Mouse (Mus musculus): ENCODE data around the gene E2f2. TPM values are rescaled to one million over a fixed set of nuclear protein-coding genes. Genes with fewer than 3 reads are reported as not detected.

E2f2 gene
- total and polyA plus RNA-seq, 2 experiments from 2014 or later, result 1.2 to 1.4 TPM

GRCm38 (mm10) chr4:136188973-136189737, 17.0 kb downstream of the E2f2 start:
- H3K27ac ChIP-seq (ENCODE audit: low read depth, low read length), result no peak overlapping the region
- no peak overlapping the region for H3K9ac ChIP-seq
- H3K4me3 ChIP-seq (ENCODE audit: low read depth, low read length), result no peak overlapping the region
- ATAC-seq (no peak), DNase-seq (no peak)
- no peaks in the 10 kb centered on the region for H3K36me3 ChIP-seq (ENCODE audit: insufficient read depth)
- H3K4me1 ChIP-seq (ENCODE audit: insufficient read depth), result no peaks in the 10 kb centered on the region
- no peaks in the 10 kb centered on the region for H3K27me3 ChIP-seq (ENCODE audit: insufficient read depth, low read length)
- 83% methylated on average over 6 of the region's 6 CpGs for WGBS
- H3K9me3 ChIP-seq (ENCODE audit: low read length), result no peaks in the 10 kb centered on the region
- peak; percentile 34; the same call in 1 of the 2 replicates for TF ChIP-seq CTCF (IDR thresholded peaks at IDR 0.05; ENCODE audit: low read depth)
- no peak overlapping the region for H3K4me2 ChIP-seq (ENCODE audit: low read depth)

- DNase-seq, result no peak
- 85% methylated on average over 8 of the region's 8 CpGs for WGBS
- Histone ChIP-seq H3K36me3 (ENCODE audit: insufficient read depth) (no peaks in the 10 kb centered on the region), H3K9ac (no peak overlapping the region), H3K4me3 (ENCODE audit: low read depth, low read length) (no peak overlapping the region), H3K4me1 (ENCODE audit: insufficient read depth) (no peaks in the 10 kb centered on the region), H3K27ac (ENCODE audit: low read depth, low read length) (no peak overlapping the region), H3K27me3 (ENCODE audit: insufficient read depth, low read length) (no peaks in the 10 kb centered on the region), H3K4me2 (ENCODE audit: low read depth) (no peak overlapping the region), H3K9me3 (ENCODE audit: low read length) (no peaks in the 10 kb centered on the region)
- ATAC-seq, result no peak
- no peak for TF ChIP-seq CTCF (IDR thresholded peaks at IDR 0.05; ENCODE audit: low read depth)
Observed at GRCm38 (mm10) chr4:136189912-136190311, 17.7 kb downstream of the E2f2 start.

- H3K9me3 ChIP-seq (ENCODE audit: low read length), result no peaks in the 10 kb centered on the region
- TF ChIP-seq CTCF (IDR thresholded peaks at IDR 0.05; ENCODE audit: low read depth), result no peak
- 88% methylated on average over 3 of the region's 3 CpGs for WGBS
- no peaks in the 10 kb centered on the region for H3K4me1 ChIP-seq (ENCODE audit: insufficient read depth)
- H3K27ac ChIP-seq (ENCODE audit: low read depth, low read length), result no peak overlapping the region
- H3K4me3 ChIP-seq (ENCODE audit: low read depth, low read length), result no peak overlapping the region
- H3K36me3 ChIP-seq (ENCODE audit: insufficient read depth), result no peaks in the 10 kb centered on the region
- H3K27me3 ChIP-seq (ENCODE audit: insufficient read depth, low read length), result no peaks in the 10 kb centered on the region
- no peak overlapping the region for H3K9ac ChIP-seq
- no peak for DNase-seq
- H3K4me2 ChIP-seq (ENCODE audit: low read depth), result no peak overlapping the region
- ATAC-seq, result no peak
Observed at GRCm38 (mm10) chr4:136193571-136193970, 21.4 kb downstream of the E2f2 start.

- Histone ChIP-seq H3K9ac (no peak overlapping the region), H3K9me3 (ENCODE audit: low read length) (no peaks in the 10 kb centered on the region), H3K27me3 (ENCODE audit: insufficient read depth, low read length) (no peaks in the 10 kb centered on the region), H3K4me3 (ENCODE audit: low read depth, low read length) (no peak overlapping the region), H3K27ac (ENCODE audit: low read depth, low read length) (no peak overlapping the region), H3K4me1 (ENCODE audit: insufficient read depth) (no peaks in the 10 kb centered on the region), H3K36me3 (ENCODE audit: insufficient read depth) (no peaks in the 10 kb centered on the region), H3K4me2 (ENCODE audit: low read depth) (no peak overlapping the region)
- WGBS, result 71% methylated on average over 7 of the region's 7 CpGs
- ATAC-seq, result no peak
- no peak for TF ChIP-seq CTCF (IDR thresholded peaks at IDR 0.05; ENCODE audit: low read depth)
- no peak for DNase-seq
Observed at GRCm38 (mm10) chr4:136195029-136195428, 22.8 kb downstream of the E2f2 start.

DNA sequence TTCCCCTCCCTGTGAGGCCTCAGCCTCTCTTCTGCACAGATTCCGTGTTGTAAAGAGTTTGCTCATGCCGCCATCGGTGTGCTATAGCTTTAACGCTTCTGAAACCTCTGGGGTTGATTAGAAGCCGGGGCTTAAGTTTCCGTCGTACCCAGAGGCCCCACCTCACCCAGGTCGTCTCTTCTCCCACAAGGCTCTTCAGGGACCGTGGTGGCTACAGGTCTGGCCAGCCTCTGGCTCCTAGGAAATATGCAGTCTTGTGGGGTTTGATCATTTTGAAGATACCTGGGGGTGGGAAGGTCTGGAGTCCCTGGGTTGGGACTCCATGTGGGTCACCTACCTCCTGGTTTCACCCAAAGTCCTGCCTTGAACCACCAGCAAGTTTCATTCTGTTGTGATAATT, 23.4 kb downstream of the E2f2 start:
- H3K4me1 ChIP-seq (ENCODE audit: insufficient read depth), result no peaks in the 10 kb centered on the region
- DNase-seq (no peak), ATAC-seq (no peak)
- TF ChIP-seq CTCF (IDR thresholded peaks at IDR 0.05; ENCODE audit: low read depth), result no peak
- H3K9me3 ChIP-seq (ENCODE audit: low read length), result no peaks in the 10 kb centered on the region
- H3K4me3 ChIP-seq (ENCODE audit: low read depth, low read length), result no peak overlapping the region
- H3K36me3 ChIP-seq (ENCODE audit: insufficient read depth), result no peaks in the 10 kb centered on the region
- H3K9ac ChIP-seq, result no peak overlapping the region
- H3K27me3 ChIP-seq (ENCODE audit: insufficient read depth, low read length), result no peaks in the 10 kb centered on the region
- WGBS, result 83% methylated on average over 9 of the region's 9 CpGs
- H3K4me2 ChIP-seq (ENCODE audit: low read depth), result no peak overlapping the region
- H3K27ac ChIP-seq (ENCODE audit: low read depth, low read length), result no peak overlapping the region

- Histone ChIP-seq H3K27ac (ENCODE audit: low read depth, low read length) (no peak overlapping the region), H3K4me2 (ENCODE audit: low read depth) (no peak overlapping the region), H3K4me3 (ENCODE audit: low read depth, low read length) (no peak overlapping the region), H3K27me3 (ENCODE audit: insufficient read depth, low read length) (no peaks in the 10 kb centered on the region), H3K9me3 (ENCODE audit: low read length) (no peaks in the 10 kb centered on the region), H3K9ac (no peak overlapping the region), H3K4me1 (ENCODE audit: insufficient read depth) (no peaks in the 10 kb centered on the region), H3K36me3 (ENCODE audit: insufficient read depth) (no peaks in the 10 kb centered on the region)
- DNase-seq (no peak), ATAC-seq (no peak)
- WGBS, result 85% methylated on average over 10 of the region's 10 CpGs
- no peak for TF ChIP-seq CTCF (IDR thresholded peaks at IDR 0.05; ENCODE audit: low read depth)
Observed at GRCm38 (mm10) chr4:136196201-136196600, 24.0 kb downstream of the E2f2 start.

DNA sequence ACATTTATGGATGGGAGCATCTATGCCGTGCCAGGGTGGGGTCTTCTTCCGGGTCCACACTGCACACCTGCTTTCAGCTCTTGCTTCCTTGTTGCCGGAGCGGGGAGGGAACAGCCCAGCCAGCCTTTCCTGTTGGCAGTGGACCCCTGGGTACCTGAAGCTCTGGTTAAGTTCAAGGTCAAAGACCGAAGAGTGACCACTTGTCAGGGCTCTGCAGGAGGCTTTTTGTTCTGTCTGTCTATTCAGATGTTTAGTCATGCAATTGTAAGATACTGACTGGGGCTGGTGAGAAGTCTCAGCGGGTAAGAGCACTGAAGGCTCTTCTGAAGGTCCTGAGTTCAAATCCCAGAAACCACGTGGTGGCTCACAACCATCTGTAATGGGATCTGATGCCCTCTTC, 26.7 kb downstream of the E2f2 start:
- ATAC-seq (no peak), DNase-seq (no peak)
- Histone ChIP-seq H3K27me3 (ENCODE audit: insufficient read depth, low read length) (no peaks in the 10 kb centered on the region), H3K9ac (no peak overlapping the region), H3K4me3 (ENCODE audit: low read depth, low read length) (no peak overlapping the region), H3K4me2 (ENCODE audit: low read depth) (no peak overlapping the region), H3K4me1 (ENCODE audit: insufficient read depth) (no peaks in the 10 kb centered on the region), H3K27ac (ENCODE audit: low read depth, low read length) (no peak overlapping the region), H3K9me3 (ENCODE audit: low read length) (no peaks in the 10 kb centered on the region), H3K36me3 (ENCODE audit: insufficient read depth) (no peaks in the 10 kb centered on the region)
- WGBS, result 78% methylated on average over 7 of the region's 7 CpGs
- TF ChIP-seq CTCF (IDR thresholded peaks at IDR 0.05; ENCODE audit: low read depth), result no peak
